Mouse (Mus musculus) erythroblast, embryonic 14.5 days (primary cell): ENCODE data around the gene Hoxa7.

Source experiments
- GATA1 ChIP-seq: IDR thresholded peaks from 2 replicates; pipeline ENCODE4 v1.6.1; 2012; ENCODE audit warnings: low read length, inconsistent platforms, mixed read lengths
- TAL1 ChIP-seq: IDR thresholded peaks from 3 replicates; pipeline ENCODE4 v1.6.1; 2012; ENCODE audit warnings: low read length, inconsistent platforms, mixed read lengths

- TF ChIP-seq TAL1 (no peak), GATA1 (no peak)
Observed at GRCm38 (mm10) chr6:52194690-52195089, 27.0 kb downstream of the Hoxa7 start.
